Comparison of ENCODE assay signal across 11 mouse cellular contexts in genomic region chr9:48604939-48605598, GRCm38 (mm10). TPM values are rescaled to one million over a fixed set of nuclear protein-coding genes. Genes with fewer than 3 reads are reported as not detected.
DNase-seq lines count a peak whose midpoint lies in the region; ATAC-seq and TF ChIP-seq lines count a peak whose summit lies in the region.
"Had no signal": no experiment of that assay in that cellular context is flagged by ENCODE, and none has a peak within 500 bp of the region (broad histone marks: within the 10 kb centered on the region; RNA-seq: fewer than 3 reads in every experiment).

Nnmt (minus strand) TSS chr9:48605153.

- TF ChIP-seq CTCF in liver, adult 2 months (IDR thresholded peaks at IDR 0.05; ENCODE audit: low read depth, low read length): no peak

- 18% methylated on average over 8 of the region's 8 CpGs for WGBS in liver, adult 2 months
- 34% methylated on average over 8 of the region's 8 CpGs for WGBS in liver, embryonic 12.5 days (ENCODE audit: insufficient replicate concordance)
- WGBS in kidney, embryonic 14.5 days: 36% methylated on average over 8 of the region's 8 CpGs
- 22% methylated on average over 8 of the region's 8 CpGs for WGBS in stomach, embryonic 14.5 days
- WGBS in forebrain, embryonic 12.5 days: 62% methylated on average over 8 of the region's 8 CpGs

- H3K79me2 ChIP-seq in liver, adult 2 months (ENCODE audit: control insufficient read depth, insufficient read depth, low read length): peaks cover 4% of the 10 kb centered on the region; the same call in 1 of the 2 replicates

- no peaks in the 10 kb centered on the region for H3K27me3 ChIP-seq in liver, adult 2 months (ENCODE audit: control insufficient read depth, insufficient read depth, low read length)
- no peaks in the 10 kb centered on the region for H3K27me3 ChIP-seq in liver, embryonic 12.5 days (replicated peaks)
- no peaks in the 10 kb centered on the region for H3K27me3 ChIP-seq in kidney, embryonic 14.5 days (ENCODE audit: control insufficient read depth, insufficient read depth, low read length)
- H3K27me3 ChIP-seq in stomach, embryonic 14.5 days (ENCODE audit: control insufficient read depth, insufficient read depth, low read length): no peaks in the 10 kb centered on the region
- no peaks in the 10 kb centered on the region for H3K27me3 ChIP-seq in forebrain, embryonic 12.5 days
- H3K27me3 ChIP-seq: liver, embryonic 13.5 days; stomach, embryonic 15.5 days had no signal

- peak; percentile 93 for DNase-seq in liver, adult 2 months (ENCODE audit: extremely low read depth, low read depth, low spot score)
- DNase-seq in gastrocnemius, postnatal 36 days: peak; percentile 16 to 40
- DNase-seq: liver, embryonic 13.5 days had no signal

- TF ChIP-seq POLR2A in liver, adult 2 months (IDR thresholded peaks at IDR 0.05; ENCODE audit: extremely low read depth, insufficient read depth, low read length): no peak

- peak within 1 kb of the TSS; percentile 27 for H3K4me3 ChIP-seq in liver, adult 2 months (ENCODE audit: insufficient read depth, low read depth, low read length)
- H3K4me3 ChIP-seq in liver, embryonic 12.5 days: no peak within 1 kb of the TSS
- H3K4me3 ChIP-seq in kidney, embryonic 14.5 days (ENCODE audit: low read length): no peak within 1 kb of the TSS
- H3K4me3 ChIP-seq in stomach, embryonic 14.5 days (ENCODE audit: low read depth, low read length): no peak within 1 kb of the TSS
- H3K4me3 ChIP-seq in forebrain, embryonic 12.5 days (replicated peaks): no peak within 1 kb of the TSS
- H3K4me3 ChIP-seq: liver, embryonic 13.5 days; stomach, embryonic 15.5 days had no signal

- H3K4me2 ChIP-seq in liver, embryonic 12.5 days: no peak within 1 kb of the TSS
- 0 out of 2 replicates have a peak within 1 kb of the TSS, but pooled peaks have one; percentile 0 for H3K4me2 ChIP-seq in kidney, embryonic 14.5 days (replicated peaks; ENCODE audit: low read depth, low read length)
- peak within 1 kb of the TSS; percentile 10; the same call in 1 of the 2 replicates for H3K4me2 ChIP-seq in stomach, embryonic 14.5 days (replicated peaks; ENCODE audit: low read depth, low read length)
- no peak within 1 kb of the TSS for H3K4me2 ChIP-seq in forebrain, embryonic 12.5 days
- H3K4me2 ChIP-seq: liver, embryonic 13.5 days; stomach, embryonic 15.5 days had no signal

- peaks cover 13% of the 10 kb centered on the region; the same call in 1 of the 2 replicates for H3K36me3 ChIP-seq in liver, adult 2 months (ENCODE audit: control insufficient read depth, insufficient read depth, low read length)
- H3K36me3 ChIP-seq in liver, embryonic 12.5 days: no peaks in the 10 kb centered on the region
- no peaks in the 10 kb centered on the region for H3K36me3 ChIP-seq in kidney, embryonic 14.5 days (ENCODE audit: control insufficient read depth, insufficient read depth, low read length)
- H3K36me3 ChIP-seq in stomach, embryonic 14.5 days (ENCODE audit: control insufficient read depth, insufficient read depth, low read length): no peaks in the 10 kb centered on the region
- no peaks in the 10 kb centered on the region for H3K36me3 ChIP-seq in forebrain, embryonic 12.5 days (replicated peaks)
- H3K36me3 ChIP-seq: liver, embryonic 13.5 days; stomach, embryonic 15.5 days had no signal

- ATAC-seq in liver, embryonic 12.5 days: no peak
- ATAC-seq in kidney, embryonic 14.5 days (ENCODE audit: low FRiP score, low TSS enrichment): no peak
- ATAC-seq in stomach, embryonic 14.5 days (ENCODE audit: insufficient number of reproducible peaks, insufficient read depth, low FRiP score, low read depth): no peak
- ATAC-seq in monocyte, adult 5-6 weeks (replicated peaks; ENCODE audit: insufficient number of reproducible peaks, low FRiP score, low TSS enrichment, poor library complexity, severe bottlenecking): no peak
- ATAC-seq in forebrain, embryonic 12.5 days (ENCODE audit: low FRiP score): no peak
- ATAC-seq in erythroid progenitor cell, adult 5-6 weeks (replicated peaks; ENCODE audit: low FRiP score, poor library complexity, severe bottlenecking): no peak

- H3K4me1 ChIP-seq in liver, adult 2 months (ENCODE audit: control insufficient read depth, insufficient read depth, low read length): peaks cover 9% of the 10 kb centered on the region
- no peaks in the 10 kb centered on the region for H3K4me1 ChIP-seq in liver, embryonic 12.5 days
- H3K4me1 ChIP-seq in kidney, embryonic 14.5 days (ENCODE audit: control insufficient read depth, insufficient read depth, low read length): no peaks in the 10 kb centered on the region
- peaks cover 3% of the 10 kb centered on the region; the same call in 1 of the 2 replicates for H3K4me1 ChIP-seq in stomach, embryonic 14.5 days (ENCODE audit: control insufficient read depth, insufficient read depth, low read length)
- no peaks in the 10 kb centered on the region for H3K4me1 ChIP-seq in forebrain, embryonic 12.5 days
- H3K4me1 ChIP-seq: liver, embryonic 13.5 days; stomach, embryonic 15.5 days had no signal

- H3K27ac ChIP-seq in liver, adult 2 months (replicated peaks; ENCODE audit: insufficient read depth, low read depth, low read length): peak within 1 kb of the TSS; percentile 96
- no peak within 1 kb of the TSS for H3K27ac ChIP-seq in liver, embryonic 12.5 days
- no peak within 1 kb of the TSS for H3K27ac ChIP-seq in kidney, embryonic 14.5 days (ENCODE audit: low read depth, low read length)
- H3K27ac ChIP-seq in stomach, embryonic 14.5 days (ENCODE audit: low read length): no peak within 1 kb of the TSS
- no peak within 1 kb of the TSS for H3K27ac ChIP-seq in forebrain, embryonic 12.5 days
- H3K27ac ChIP-seq: liver, embryonic 13.5 days; stomach, embryonic 15.5 days had no signal

- intact Hi-C loops in gastrocnemius, postnatal 36 days (cut with DNase I): no loop called here

- no peaks in the 10 kb centered on the region for H3K9me3 ChIP-seq in liver, embryonic 12.5 days (replicated peaks)
- H3K9me3 ChIP-seq in kidney, embryonic 14.5 days (ENCODE audit: control insufficient read depth, low read length): no peaks in the 10 kb centered on the region
- no peaks in the 10 kb centered on the region for H3K9me3 ChIP-seq in stomach, embryonic 14.5 days (ENCODE audit: control insufficient read depth, low read depth, low read length)
- no peaks in the 10 kb centered on the region for H3K9me3 ChIP-seq in forebrain, embryonic 12.5 days
- H3K9me3 ChIP-seq: liver, embryonic 13.5 days; stomach, embryonic 15.5 days had no signal

- H3K9ac ChIP-seq in liver, adult 2 months (ENCODE audit: low read depth, low read length): peak within 1 kb of the TSS; percentile 31
- no peak within 1 kb of the TSS for H3K9ac ChIP-seq in liver, embryonic 12.5 days
- no peak within 1 kb of the TSS for H3K9ac ChIP-seq in kidney, embryonic 14.5 days (ENCODE audit: low read depth, low read length)
- H3K9ac ChIP-seq in stomach, embryonic 14.5 days (replicated peaks; ENCODE audit: low read depth, low read length): no peak within 1 kb of the TSS
- no peak within 1 kb of the TSS for H3K9ac ChIP-seq in forebrain, embryonic 12.5 days
- H3K9ac ChIP-seq: liver, embryonic 13.5 days; stomach, embryonic 15.5 days had no signal

RNA-seq across cellular contexts. Expression of gene Nnmt, which starts in this region (rescaled TPM):
- total RNA-seq in liver, adult 2 months (2014; rRNA removed): 306 and 460 TPM in 2 replicates
- 45.7 and 126 TPM in 2 replicates for polyA plus RNA-seq in liver, adult 2 months (2012; rRNA removed)
- 0.43 and 0.59 TPM in 2 replicates for polyA plus RNA-seq in liver, embryonic 12.5 days (2016; fragmentation: Nextera tagmentation; extraction: Ambion mirVana)
- 1 to 10 TPM; 2.8 to 5.2 TPM for total RNA-seq in gastrocnemius, postnatal 36 days (2021)
- polyA plus RNA-seq in kidney, embryonic 14.5 days (2014; fragmentation: Nextera tagmentation; extraction: Ambion mirVana): 0.55 and 1.7 TPM in 2 replicates
- 1.4 and 1.8 TPM in 2 replicates for polyA plus RNA-seq in stomach, embryonic 14.5 days (2014; fragmentation: Nextera tagmentation; extraction: Ambion mirVana)
- not detected in 3 replicates for total RNA-seq in monocyte, adult 5-6 weeks (2017)
- 1.2 and 2.1 TPM in 2 replicates for polyA plus RNA-seq in forebrain, embryonic 12.5 days (2016; fragmentation: Nextera tagmentation; extraction: Ambion mirVana)
- 14.3 TPM in 1 of 2 replicates, not detected in the other for total RNA-seq in erythroid progenitor cell, adult 5-6 weeks (2015; ENCODE audit: low replicate concordance)
- not detected in 2 replicates for total RNA-seq in erythroid progenitor cell, adult 5-6 weeks (2017; ENCODE audit: low replicate concordance)
- total RNA-seq: granulocyte monocyte progenitor cell, adult 5-6 weeks had no signal

Comparison
In these comparisons a context has a peak if more than half of its experiments do, and no peak if none do; other contexts are left out.
1. RNA of gene Nnmt (total RNA-seq): 306 to 460 TPM in liver, adult 2 months; 14.3 TPM in erythroid progenitor cell, adult 5-6 weeks, 2.8 to 5.2 TPM in gastrocnemius, postnatal 36 days and not detected in monocyte, adult 5-6 weeks; every median in the first group is over 10 times any median in the second.
2. RNA of gene Nnmt (polyA plus RNA-seq): 45.7 to 126 TPM in liver, adult 2 months; 1.2 to 2.1 TPM in forebrain, embryonic 12.5 days, 1.4 to 1.8 TPM in stomach, embryonic 14.5 days, 0.55 to 1.7 TPM in kidney, embryonic 14.5 days and 0.43 to 0.59 TPM in liver, embryonic 12.5 days; every median in the first group is over 10 times any median in the second.
3. H3K4me2 ChIP-seq: peak in kidney, embryonic 14.5 days (single experiment) and stomach, embryonic 14.5 days (single experiment); none in liver, embryonic 12.5 days (single experiment) and forebrain, embryonic 12.5 days (single experiment).